Comparison of ENCODE assay signal across 11 mouse cellular contexts in the genomic region with DNA sequence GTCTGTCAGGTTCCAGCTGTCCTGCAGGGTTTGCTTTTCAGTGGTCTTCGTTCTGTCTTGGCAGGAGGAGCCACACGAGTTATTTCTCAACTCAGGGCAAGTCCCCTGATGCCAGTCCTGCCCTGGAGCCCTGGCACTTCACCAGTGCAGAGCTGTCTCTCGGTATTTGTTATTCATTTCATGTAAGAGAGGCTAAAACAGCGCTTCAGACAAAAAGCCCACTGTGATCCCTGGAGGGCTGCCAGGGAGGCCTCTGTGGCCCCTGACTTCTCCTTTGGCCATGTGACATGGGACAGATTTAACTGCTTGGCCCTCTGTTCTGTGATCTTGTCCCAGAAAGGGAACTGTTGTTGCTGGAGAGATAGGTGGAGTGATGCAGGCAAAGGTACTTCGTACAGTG. TPM values are rescaled to one million over a fixed set of nuclear protein-coding genes. Genes with fewer than 3 reads are reported as not detected.
A peak's percentile ranks its signal among the peaks of the same experiment; 100 is the strongest.
DNase-seq lines count a peak whose midpoint lies in the region; ATAC-seq and TF ChIP-seq lines count a peak whose summit lies in the region.
"Had no signal": no experiment of that assay in that cellular context is flagged by ENCODE, and none has a peak within 500 bp of the region (broad histone marks: within the 10 kb centered on the region; RNA-seq: fewer than 3 reads in every experiment).

No protein-coding gene starts in this region.

- DNase-seq in left cerebral cortex, postnatal 10 days (ENCODE audit: extremely low spot score in 1 of 2, low spot score in 2 of 2): peak; percentile 45 to 70
- no peak for DNase-seq in left cerebral cortex, postnatal 36 days (ENCODE audit: low spot score in 2 of 2)
- peak; percentile 37 to 50 for DNase-seq in cerebellum, adult 2 months
- DNase-seq in cerebellum, postnatal 4 days (ENCODE audit: low spot score in 2 of 2): peak; percentile 29 to 50
- peak; percentile 72 to 75 for DNase-seq in right cerebral cortex, postnatal 10 days (ENCODE audit: low spot score in 2 of 2)
- DNase-seq in testis, postnatal 14 days (ENCODE audit: low spot score): no peak
- DNase-seq: gastrocnemius, postnatal 25 days; heart, postnatal 14 days; kidney, adult 9 months; thymus, adult 2 months had no signal

- ATAC-seq in intestine, embryonic 15.5 days: no peak

- WGBS in cerebellum, adult 2 months: 14% methylated on average over 5 of the region's 5 CpGs
- WGBS in intestine, embryonic 15.5 days: 85% methylated on average over 5 of the region's 5 CpGs

- H3K9ac ChIP-seq in intestine, embryonic 15.5 days: no peak overlapping the region

- no peaks in the 10 kb centered on the region for H3K27me3 ChIP-seq in cerebellum, adult 2 months (ENCODE audit: control insufficient read depth, insufficient read depth, low read length)
- H3K27me3 ChIP-seq in intestine, embryonic 15.5 days (replicated peaks): no peaks in the 10 kb centered on the region

- no peak for TF ChIP-seq CTCF in cerebellum, adult 2 months (IDR thresholded peaks at IDR 0.05; ENCODE audit: borderline replicate concordance, insufficient read depth, low read depth, low read length)

- H3K4me2 ChIP-seq in intestine, embryonic 15.5 days (replicated peaks): no peak overlapping the region

- H3K4me3 ChIP-seq in cerebellum, adult 2 months (replicated peaks; ENCODE audit: insufficient read depth, low read depth, low read length): no peak overlapping the region
- no peak overlapping the region for H3K4me3 ChIP-seq in intestine, embryonic 15.5 days (replicated peaks)

- H3K27ac ChIP-seq in cerebellum, adult 2 months (ENCODE audit: insufficient read depth, low read length): no peak overlapping the region
- H3K27ac ChIP-seq in intestine, embryonic 15.5 days: no peak overlapping the region

- no peaks in the 10 kb centered on the region for H3K9me3 ChIP-seq in intestine, embryonic 15.5 days

- H3K36me3 ChIP-seq in intestine, embryonic 15.5 days: peaks cover 43% of the 10 kb centered on the region

- intact Hi-C loops in left cerebral cortex, postnatal 10 days (cut with DNase I): no loop called here
- intact Hi-C loops in left cerebral cortex, postnatal 36 days (cut with DNase I): loop anchor here (10.0 kb wide), 1 partner anchor 184 kb away; no protein-coding TSS in a partner anchor

- TF ChIP-seq POLR2A in cerebellum, adult 2 months (IDR thresholded peaks at IDR 0.05; ENCODE audit: borderline replicate concordance, insufficient read depth, low read length): no peak

- no peaks in the 10 kb centered on the region for H3K4me1 ChIP-seq in cerebellum, adult 2 months (ENCODE audit: control insufficient read depth, insufficient read depth, low read length)
- no peaks in the 10 kb centered on the region for H3K4me1 ChIP-seq in intestine, embryonic 15.5 days (replicated peaks)

RNA-seq across cellular contexts. Expression of gene Dhx8, which starts 25.7 kb away (rescaled TPM):
- total RNA-seq in left cerebral cortex, postnatal 10 days (2021): 10 to 100 TPM; 32.8 to 34.5 TPM
- total RNA-seq in left cerebral cortex, postnatal 36 days (2021): 10 to 100 TPM; 34.1 to 37.4 TPM
- polyA plus RNA-seq in cerebellum, adult 2 months (2012; rRNA removed): 27.4 and 28.9 TPM in 2 replicates
- 22.5 and 26.9 TPM in 2 replicates for polyA plus RNA-seq in intestine, embryonic 15.5 days (2015; fragmentation: Nextera tagmentation; extraction: Ambion mirVana)

RNA-seq across cellular contexts. Expression of gene Etv4, which starts 26.7 kb away (rescaled TPM):
- 10 to 100 TPM; 20.3 to 20.9 TPM for total RNA-seq in left cerebral cortex, postnatal 10 days (2021)
- 10 to 100 TPM; 13.9 to 20.3 TPM for total RNA-seq in left cerebral cortex, postnatal 36 days (2021)
- polyA plus RNA-seq in cerebellum, adult 2 months (2012; rRNA removed): 26.9 and 27.0 TPM in 2 replicates
- polyA plus RNA-seq in intestine, embryonic 15.5 days (2015; fragmentation: Nextera tagmentation; extraction: Ambion mirVana): 4.1 and 5.4 TPM in 2 replicates

Comparison
In these comparisons a context has a peak if more than half of its experiments do, and no peak if none do; other contexts are left out.
1. DNase-seq: peak in left cerebral cortex, postnatal 10 days (2 of 2), cerebellum, adult 2 months (2 of 2), cerebellum, postnatal 4 days (2 of 2) and right cerebral cortex, postnatal 10 days (2 of 2); none in left cerebral cortex, postnatal 36 days (0 of 2) and testis, postnatal 14 days (single experiment).